Mouse (Mus musculus) MEL (cell line): ENCODE data around the gene Chid1. TPM values are rescaled to one million over a fixed set of nuclear protein-coding genes. Genes with fewer than 3 reads are reported as not detected.

ENCODE experiments used
- DNase-seq: peaks from one replicate; pipeline ENCODE4 v3.0.0; 2011; ENCODE audit warnings: low read depth, low spot score
- H3K27ac ChIP-seq: 2 replicates; pipeline ENCODE4 v1.5.1; 2012; ENCODE audit warnings: low read depth, mild to moderate bottlenecking, control low read depth, low read length, moderate library complexity; ENCODE audit not compliant: control insufficient read depth
- H3K27me3 ChIP-seq, 2 experiments: fragments of 150-350 bp in 1 of 2; sonication (generic) in 1 of 2; 2 replicates each; pipeline ENCODE4 v1.6.1; 2012; ENCODE audit warnings: low read length in 2 of 2, mild to moderate bottlenecking in 2 of 2, improper control_type of control experiment in 1 of 2, moderate library complexity in 1 of 2; ENCODE audit not compliant: insufficient read depth in 2 of 2, control insufficient read depth in 1 of 2
- H3K36me3 ChIP-seq, 2 experiments: 2 replicates each; pipeline ENCODE4 v1.6.1; 2012 to 2014; ENCODE audit warnings: low read length in 2 of 2, improper control_type of control experiment in 1 of 2, inconsistent platforms in 1 of 2, mild to moderate bottlenecking in 1 of 2; ENCODE audit not compliant: insufficient read depth in 2 of 2, control insufficient read depth in 1 of 2
- H3K4me1 ChIP-seq, 2 experiments: fragments of 150-350 bp in 1 of 2; sonication (generic) in 1 of 2; 2 replicates each; pipeline ENCODE4 v1.6.1; 2012; ENCODE audit warnings: low read length in 2 of 2, improper control_type of control experiment in 1 of 2, mild to moderate bottlenecking in 1 of 2; ENCODE audit not compliant: insufficient read depth in 2 of 2, control insufficient read depth in 1 of 2
- H3K4me3 ChIP-seq, 2 experiments: fragments of 150-350 bp in 1 of 2; sonication (generic) in 1 of 2; 2 replicates each; pipeline ENCODE4 v1.5.1; 2012; ENCODE audit warnings: low read depth in 2 of 2, low read length in 2 of 2, mild to moderate bottlenecking in 2 of 2, moderate library complexity in 2 of 2, control low read depth in 1 of 2, improper control_type of control experiment in 1 of 2; ENCODE audit not compliant: control insufficient read depth in 1 of 2, insufficient read depth in 1 of 2
- H3K79me2 ChIP-seq: 2 replicates; pipeline ENCODE4 v1.6.1; 2012; ENCODE audit warnings: mild to moderate bottlenecking, low read length, moderate library complexity; ENCODE audit not compliant: control insufficient read depth, poor library complexity, insufficient read depth
- H3K9ac ChIP-seq: 2 replicates; pipeline ENCODE4 v1.6.1; 2012; ENCODE audit warnings: low read depth, mild to moderate bottlenecking, control low read depth, low read length, moderate library complexity; ENCODE audit not compliant: control insufficient read depth, poor library complexity, severe bottlenecking
- H3K9me3 ChIP-seq: fragments of 150-350 bp; sonication (generic); replicated peaks from 2 replicates; pipeline ENCODE4 v1.6.1; 2012; ENCODE audit warnings: mild to moderate bottlenecking, low read length, improper control_type of control experiment, moderate library complexity; ENCODE audit not compliant: insufficient read depth
- CHD1 ChIP-seq: IDR thresholded peaks from 2 replicates; pipeline ENCODE4 v1.6.1; 2012; ENCODE audit warnings: low read depth, mild to moderate bottlenecking, inconsistent platforms, low read length, improper control_type of control experiment
- E2F4 ChIP-seq: IDR thresholded peaks from 2 replicates; pipeline ENCODE4 v1.6.1; 2011; ENCODE audit warnings: low read depth, low read length, improper control_type of control experiment, borderline replicate concordance
- ETS1 ChIP-seq: IDR thresholded peaks from 2 replicates; pipeline ENCODE4 v1.6.1; 2012; ENCODE audit warnings: low read depth, mild to moderate bottlenecking, inconsistent platforms, low read length, improper control_type of control experiment, moderate library complexity
- HCFC1 ChIP-seq: IDR thresholded peaks from 2 replicates; pipeline ENCODE4 v1.6.1; 2012; ENCODE audit warnings: low read depth, mild to moderate bottlenecking, inconsistent platforms, low read length, improper control_type of control experiment, moderate library complexity
- JUND ChIP-seq: IDR thresholded peaks from 2 replicates; pipeline ENCODE4 v1.6.1; 2011; ENCODE audit warnings: low read depth, mild to moderate bottlenecking, improper control_type of control experiment, low read length
- KAT2A ChIP-seq: conservative IDR thresholded peaks from 2 replicates; pipeline ENCODE4 v1.6.1; 2012; ENCODE audit warnings: low read depth, low read length, improper control_type of control experiment, inconsistent platforms
- MAFK ChIP-seq: IDR thresholded peaks from 2 replicates; pipeline ENCODE4 v1.6.1; 2011; ENCODE audit warnings: low read depth, mild to moderate bottlenecking, low read length, improper control_type of control experiment, borderline replicate concordance
- MAZ ChIP-seq: IDR thresholded peaks from 2 replicates; pipeline ENCODE4 v1.6.1; 2012; ENCODE audit warnings: low read depth, mild to moderate bottlenecking, inconsistent platforms, low read length, improper control_type of control experiment
- MEF2A ChIP-seq: IDR thresholded peaks from 2 replicates; pipeline ENCODE4 v1.6.1; 2014; ENCODE audit warnings: low read depth, mild to moderate bottlenecking, inconsistent platforms, low read length, improper control_type of control experiment; ENCODE audit not compliant: poor library complexity, insufficient replicate concordance, severe bottlenecking; ENCODE audit errors: extremely low read depth
- MYB ChIP-seq: IDR thresholded peaks from 2 replicates; pipeline ENCODE4 v1.6.1; 2011; ENCODE audit warnings: mild to moderate bottlenecking, low read depth, low read length, improper control_type of control experiment
- NELFE ChIP-seq: IDR thresholded peaks from 2 replicates; pipeline ENCODE4 v1.6.1; 2011; ENCODE audit warnings: low read depth, low read length, improper control_type of control experiment
- POLR2A ChIP-seq, 2 experiments: IDR thresholded peaks; 2 replicates each; pipeline ENCODE4 v1.6.1; 2011 to 2012; ENCODE audit warnings: low read length in 2 of 2, mild to moderate bottlenecking in 2 of 2, control low read depth in 1 of 2, improper control_type of control experiment in 1 of 2, low read depth in 1 of 2, moderate library complexity in 1 of 2; ENCODE audit not compliant: control insufficient read depth in 1 of 2, insufficient read depth in 1 of 2, poor library complexity in 1 of 2
- POLR2AphosphoS5 ChIP-seq: IDR thresholded peaks from 2 replicates; pipeline ENCODE4 v1.6.1; 2012; ENCODE audit warnings: low read depth, borderline replicate concordance, mild to moderate bottlenecking, inconsistent platforms, low read length, moderate library complexity, mixed read lengths
- SIN3A ChIP-seq: IDR thresholded peaks from 2 replicates; pipeline ENCODE4 v1.6.1; 2012; ENCODE audit warnings: low read length, improper control_type of control experiment, inconsistent platforms
- TAL1 ChIP-seq: IDR thresholded peaks from 2 replicates; pipeline ENCODE4 v1.6.1; 2012; ENCODE audit warnings: mild to moderate bottlenecking, inconsistent platforms, low read length, moderate library complexity, mixed read lengths
- TCF12 ChIP-seq: IDR thresholded peaks from 2 replicates; pipeline ENCODE4 v1.6.1; 2014; ENCODE audit warnings: low read depth, mild to moderate bottlenecking, inconsistent platforms, low read length, improper control_type of control experiment, moderate library complexity
- UBTF ChIP-seq: IDR thresholded peaks from 2 replicates; pipeline ENCODE4 v1.6.1; 2012; ENCODE audit warnings: low read depth, mild to moderate bottlenecking, inconsistent platforms, low read length, improper control_type of control experiment, moderate library complexity, borderline replicate concordance; ENCODE audit not compliant: insufficient read depth
- USF1 ChIP-seq: IDR thresholded peaks from 2 replicates; pipeline ENCODE4 v1.6.1; 2014; ENCODE audit warnings: low read depth, mild to moderate bottlenecking, inconsistent platforms, low read length, improper control_type of control experiment, moderate library complexity
- ZKSCAN1 ChIP-seq: IDR thresholded peaks from 2 replicates; pipeline ENCODE4 v1.6.1; 2012; ENCODE audit warnings: low read depth, mild to moderate bottlenecking, inconsistent platforms, low read length, improper control_type of control experiment, moderate library complexity
- ZNF384 ChIP-seq: IDR thresholded peaks from 2 replicates; pipeline ENCODE4 v1.6.1; 2012; ENCODE audit warnings: low read depth, mild to moderate bottlenecking, inconsistent platforms, low read length, improper control_type of control experiment
- polyA plus RNA-seq, 2 experiments: library from polyadenylated mRNA; stranded (reverse) in 1 of 2; unstranded in 1 of 2; fragments of >175 nt in 1 of 2; fragments of >200 nt in 1 of 2; gene quantifications; 2 replicates each; pipeline versions ENCODE4 v1.2.1 to v1.2.4; 2012; ENCODE audit warnings: low replicate concordance in 2 of 2, low read depth in 1 of 2; ENCODE audit not compliant: insufficient read length in 2 of 2, insufficient read depth in 1 of 2, missing spikeins in 1 of 2
- total RNA-seq: library from RNA; depleted of rRNA; stranded (reverse); fragments of 300-350 nt; gene quantifications from 2 replicates; pipeline ENCODE4 v1.2.3, GENCODE M21; 2012

Gene Chid1
- total and polyA plus RNA-seq, 3 experiments = 36.1 to 46.7 TPM; not detected in 1

- TF ChIP-seq HCFC1 = no peak
- no peak for TF ChIP-seq NELFE
- TF ChIP-seq POLR2A (IDR thresholded peaks at IDR 0.05; ENCODE audit: control insufficient read depth in 1 of 2, insufficient read depth in 1 of 2, low read depth in 1 of 2, low read length in 2 of 2, poor library complexity in 1 of 2) = no peak
- TF ChIP-seq MYB = no peak
- TF ChIP-seq ZKSCAN1 = no peak
- no peak for TF ChIP-seq MEF2A
- TF ChIP-seq E2F4 = no peak
- TF ChIP-seq TCF12 = no peak
- no peak for TF ChIP-seq MAZ
- no peak for TF ChIP-seq CHD1
- no peak for TF ChIP-seq ZNF384
- no peak for TF ChIP-seq JUND
- no peak for TF ChIP-seq TAL1
- no peak for TF ChIP-seq KAT2A
- no peak for TF ChIP-seq USF1
- no peak for TF ChIP-seq UBTF
- no peak for TF ChIP-seq SIN3A
- no peak for TF ChIP-seq MAFK
- no peak for DNase-seq
- Histone ChIP-seq H3K9ac (no peak within 1 kb of the TSS), H3K27ac (no peak within 1 kb of the TSS), H3K9me3 (no peaks in the 10 kb centered on the region), H3K79me2 (no peaks in the 10 kb centered on the region; the same call in 1 of the 2 replicates), H3K36me3 (no peaks in the 10 kb centered on the region), H3K27me3 (no peaks in the 10 kb centered on the region), H3K4me1 (peaks cover 0 to 8% of the 10 kb centered on the region in 2 experiments; a peak in 1 of 4 replicates), H3K4me3 (no peak within 1 kb of the TSS)
These were observed 79.1 kb downstream of the Chid1 start, which contains the start of gene Cracr2b for GRCm38 (mm10) chr7:141460391-141461113. Gene Cracr2b, plus strand, starts transcription at chr7:141461094.

DNA sequence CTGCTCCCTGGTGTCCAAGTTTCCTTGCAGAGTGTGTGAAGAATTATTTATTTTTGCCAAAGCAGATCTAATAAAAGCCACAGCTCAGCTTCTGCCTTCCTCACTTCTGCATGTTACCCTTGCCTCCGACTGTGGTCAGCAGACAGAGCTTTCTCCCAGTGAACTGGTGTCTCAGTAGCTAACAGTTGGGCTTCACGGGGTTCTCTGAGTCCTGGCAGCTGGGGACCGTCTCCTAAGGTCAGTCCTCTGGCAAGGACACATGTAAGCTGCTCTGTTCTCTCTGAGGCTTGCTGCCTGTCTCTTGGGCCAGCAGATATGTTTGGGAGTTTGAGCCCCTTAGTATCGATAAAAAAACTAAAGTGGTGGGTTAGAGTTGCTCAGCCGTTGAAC, 79.7 kb downstream of the Chid1 start:
- DNase-seq = no peak
- H3K4me1 ChIP-seq = 0 out of 4 replicates have a peak, but pooled peaks cover 0 to 6% of the 10 kb centered on the region in 2 experiments
- TF ChIP-seq POLR2A (IDR thresholded peaks at IDR 0.05; ENCODE audit: control insufficient read depth in 1 of 2, insufficient read depth in 1 of 2, low read depth in 1 of 2, low read length in 2 of 2, poor library complexity in 1 of 2) = no peak
- TF ChIP-seq SIN3A = no peak
- TF ChIP-seq POLR2AphosphoS5 = no peak
- TF ChIP-seq MAZ = no peak
- TF ChIP-seq ETS1 = no peak
- TF ChIP-seq MAFK = no peak
- no peaks in the 10 kb centered on the region for H3K36me3 ChIP-seq
- no peaks in the 10 kb centered on the region; the same call in 1 of the 2 replicates for H3K79me2 ChIP-seq
- no peaks in the 10 kb centered on the region for H3K27me3 ChIP-seq
- H3K9ac ChIP-seq = no peak overlapping the region
- no peak overlapping the region for H3K27ac ChIP-seq
- H3K4me3 ChIP-seq = no peak overlapping the region
- H3K9me3 ChIP-seq = no peaks in the 10 kb centered on the region
